Mouse (Mus musculus) limb, embryonic 15.5 days (tissue): Measurements from ENCODE around the gene Sdr39u1. TPM values are rescaled to one million over a fixed set of nuclear protein-coding genes. Genes with fewer than 3 reads are reported as not detected.
A peak's percentile ranks its signal among the peaks of the same experiment; 100 is the strongest.

Source experiments
- ATAC-seq: fragments of 200-750 bp; cut with Nextera tagmentation; 2 replicates; pipeline ENCODE4 v1.8.0; 2017; ENCODE audit warnings: low read depth, moderate TSS enrichment; ENCODE audit not compliant: insufficient number of reproducible peaks, low FRiP score, low TSS enrichment
- H3K27ac ChIP-seq: fragments of 300-500 bp; sonication (generic); 2 replicates; pipeline ENCODE4 v1.5.1; 2015; ENCODE audit warnings: moderate library complexity, mild to moderate bottlenecking, inconsistent platforms
- H3K27me3 ChIP-seq: fragments of 300-500 bp; sonication (generic); 2 replicates; pipeline ENCODE4 v1.6.1; 2015; ENCODE audit warnings: inconsistent platforms
- H3K36me3 ChIP-seq: fragments of 300-500 bp; sonication (generic); 2 replicates; pipeline ENCODE4 v1.6.1; 2015; ENCODE audit warnings: inconsistent platforms
- H3K4me1 ChIP-seq: fragments of 300-500 bp; sonication (generic); 2 replicates; pipeline ENCODE4 v1.6.1; 2015; ENCODE audit warnings: inconsistent platforms
- H3K4me2 ChIP-seq: fragments of 300-500 bp; sonication (generic); 2 replicates; pipeline ENCODE4 v1.6.1; 2015; ENCODE audit warnings: mild to moderate bottlenecking, inconsistent platforms
- H3K4me3 ChIP-seq: fragments of 300-500 bp; sonication (generic); 2 replicates; pipeline ENCODE4 v1.5.1; 2015; ENCODE audit warnings: mild to moderate bottlenecking, inconsistent platforms
- H3K9ac ChIP-seq: fragments of 300-500 bp; sonication (generic); 2 replicates; pipeline ENCODE4 v1.6.1; 2015; ENCODE audit warnings: inconsistent platforms
- H3K9me3 ChIP-seq: fragments of 300-500 bp; sonication (generic); 2 replicates; pipeline ENCODE4 v1.6.1; 2016; ENCODE audit warnings: inconsistent platforms
- WGBS: fragments of 180-500 bp; shearing (Covaris S2); methylation state at CpG from one replicate; pipeline ENCODE4 v1.1.7; 2015; 5-methylcytosine and 5-hydroxymethylcytosine counted together
- polyA plus RNA-seq: library from polyadenylated mRNA; unstranded; fragments of >200 nt; fragmentation: Nextera tagmentation; extraction: Ambion mirVana; gene quantifications from 2 replicates; pipeline ENCODE4 v1.2.1, GENCODE M21; 2015

Gene Sdr39u1
- polyA plus RNA-seq, 1 experiment from 2014 or later, result 91.0 TPM

DNA sequence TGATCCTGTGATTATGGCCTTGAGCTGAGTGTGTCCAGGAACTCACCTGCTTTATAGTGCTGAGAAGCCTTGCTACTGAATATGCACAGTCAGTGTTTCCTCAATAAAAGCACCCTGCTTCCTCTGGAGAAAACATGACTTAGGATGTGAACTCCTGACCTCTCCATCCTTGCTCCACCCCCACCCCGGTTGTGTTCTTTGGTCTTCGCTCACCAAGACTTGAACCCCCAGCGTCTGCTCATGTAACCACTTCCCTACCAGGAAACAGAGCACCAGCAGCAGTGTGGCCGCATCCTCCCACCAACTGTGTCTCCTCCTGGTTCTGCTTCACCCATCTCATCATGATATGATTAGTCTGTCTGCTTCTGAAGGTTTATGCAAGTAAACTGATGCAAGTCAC lies 13.3 kb upstream of the Sdr39u1 start:
- 38% methylated on average over 4 of the region's 4 CpGs for whole genome bisulfite sequencing
- Histone ChIP-seq H3K4me2 (no peak overlapping the region), H3K36me3 (no peaks in the 10 kb centered on the region), H3K4me1 (no peaks in the 10 kb centered on the region; the same call in 1 of the 2 replicates), H3K9ac (no peak overlapping the region), H3K27ac (no peak overlapping the region), H3K4me3 (no peak overlapping the region), H3K27me3 (no peaks in the 10 kb centered on the region), H3K9me3 (no peaks in the 10 kb centered on the region)
- ATAC-seq, result no peak

DNA sequence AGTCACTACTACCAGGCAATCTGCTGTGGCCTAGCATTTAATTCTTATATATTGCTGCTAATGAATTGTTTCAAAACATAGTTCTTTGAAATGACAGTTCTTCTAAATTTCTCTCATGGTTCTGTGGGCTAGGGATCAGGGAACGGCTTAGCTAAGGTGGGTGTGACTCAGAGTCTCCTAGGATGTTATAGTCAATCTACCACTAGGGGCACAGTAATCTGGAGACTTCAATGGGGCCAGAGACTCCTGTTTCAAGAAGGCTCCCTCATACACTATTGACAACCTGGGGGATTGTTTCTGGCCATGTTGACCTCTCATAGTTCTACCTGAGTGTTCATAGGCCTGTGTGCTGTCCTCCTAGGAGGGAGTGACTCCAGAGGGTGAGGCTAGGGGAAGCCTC lies 5.4 kb upstream of the Sdr39u1 start:
- Histone ChIP-seq H3K4me1 (peaks cover 8% of the 10 kb centered on the region; the same call in 1 of the 2 replicates), H3K27me3 (no peaks in the 10 kb centered on the region), H3K36me3 (no peaks in the 10 kb centered on the region), H3K4me3 (no peak overlapping the region), H3K9ac (no peak overlapping the region), H3K9me3 (no peaks in the 10 kb centered on the region), H3K4me2 (no peak overlapping the region), H3K27ac (no peak overlapping the region)
- WGBS, result 19% methylated on average over 1 of the region's 1 CpGs
- ATAC-seq, result no peak; the same call in 1 of the 2 replicates

GRCm38 (mm10) chr14:55900414-55900755 lies 292 bp upstream of the Sdr39u1 start:
- Histone ChIP-seq H3K27me3 (no peaks in the 10 kb centered on the region), H3K4me2 (peak overlapping the region; percentile 83), H3K9me3 (no peaks in the 10 kb centered on the region), H3K4me3 (peak overlapping the region; percentile 58), H3K27ac (peak overlapping the region; percentile 90), H3K36me3 (peaks cover 31% of the 10 kb centered on the region), H3K4me1 (peaks cover 18% of the 10 kb centered on the region), H3K9ac (peak overlapping the region; percentile 65)
- 2% methylated on average over 12 of the region's 12 CpGs for WGBS
- ATAC-seq, result no peak

- H3K9ac ChIP-seq, result no peak overlapping the region
- no peaks in the 10 kb centered on the region for H3K27me3 ChIP-seq
- peak overlapping the region; percentile 90; the same call in 1 of the 2 replicates for H3K27ac ChIP-seq
- no peak for ATAC-seq
- peak overlapping the region; percentile 58; the same call in 1 of the 2 replicates for H3K4me3 ChIP-seq
- peaks cover 45% of the 10 kb centered on the region for H3K36me3 ChIP-seq
- peak overlapping the region; percentile 83 for H3K4me2 ChIP-seq
- no peaks in the 10 kb centered on the region for H3K9me3 ChIP-seq
- peaks cover 18% of the 10 kb centered on the region for H3K4me1 ChIP-seq
- WGBS, result 84% methylated on average over 7 of the region's 7 CpGs
These were observed 1.1 kb downstream of the Sdr39u1 start for GRCm38 (mm10) chr14:55898947-55899346.

- Histone ChIP-seq H3K27ac (0 out of 2 replicates have a peak overlapping the region, but pooled peaks have one; percentile 19), H3K9ac (no peak overlapping the region), H3K4me2 (no peak overlapping the region), H3K36me3 (peaks cover 53% of the 10 kb centered on the region), H3K4me1 (peaks cover 18% of the 10 kb centered on the region), H3K4me3 (no peak overlapping the region), H3K27me3 (no peaks in the 10 kb centered on the region), H3K9me3 (no peaks in the 10 kb centered on the region)
- ATAC-seq, result no peak
- WGBS, result 92% methylated on average over 12 of the region's 12 CpGs
These were observed 2.4 kb downstream of the Sdr39u1 start for GRCm38 (mm10) chr14:55897671-55898070.

GRCm38 (mm10) chr14:55886571-55887382 lies 13.3 kb downstream of the Sdr39u1 start:
- H3K27me3 ChIP-seq, result no peaks in the 10 kb centered on the region
- no peaks in the 10 kb centered on the region for H3K9me3 ChIP-seq
- H3K36me3 ChIP-seq, result peaks cover 54% of the 10 kb centered on the region
- H3K27ac ChIP-seq, result no peak overlapping the region
- H3K4me2 ChIP-seq, result peak overlapping the region; percentile 76; the same call in 1 of the 2 replicates
- peaks cover 32% of the 10 kb centered on the region for H3K4me1 ChIP-seq
- H3K9ac ChIP-seq, result no peak overlapping the region
- WGBS, result 75% methylated on average over 24 of the region's 24 CpGs
- H3K4me3 ChIP-seq, result no peak overlapping the region; the same call in 1 of the 2 replicates
- no peak for ATAC-seq

- WGBS, result 5% methylated on average over 16 of the region's 16 CpGs
- Histone ChIP-seq H3K36me3 (peaks cover 45% of the 10 kb centered on the region), H3K4me3 (peak overlapping the region; percentile 83), H3K27me3 (no peaks in the 10 kb centered on the region), H3K27ac (peak overlapping the region; percentile 94), H3K4me1 (peaks cover 32% of the 10 kb centered on the region), H3K4me2 (peak overlapping the region; percentile 76), H3K9me3 (no peaks in the 10 kb centered on the region), H3K9ac (peak overlapping the region; percentile 83)
- no peak for ATAC-seq
These were observed 14.3 kb downstream of the Sdr39u1 start for GRCm38 (mm10) chr14:55885791-55886271.

DNA sequence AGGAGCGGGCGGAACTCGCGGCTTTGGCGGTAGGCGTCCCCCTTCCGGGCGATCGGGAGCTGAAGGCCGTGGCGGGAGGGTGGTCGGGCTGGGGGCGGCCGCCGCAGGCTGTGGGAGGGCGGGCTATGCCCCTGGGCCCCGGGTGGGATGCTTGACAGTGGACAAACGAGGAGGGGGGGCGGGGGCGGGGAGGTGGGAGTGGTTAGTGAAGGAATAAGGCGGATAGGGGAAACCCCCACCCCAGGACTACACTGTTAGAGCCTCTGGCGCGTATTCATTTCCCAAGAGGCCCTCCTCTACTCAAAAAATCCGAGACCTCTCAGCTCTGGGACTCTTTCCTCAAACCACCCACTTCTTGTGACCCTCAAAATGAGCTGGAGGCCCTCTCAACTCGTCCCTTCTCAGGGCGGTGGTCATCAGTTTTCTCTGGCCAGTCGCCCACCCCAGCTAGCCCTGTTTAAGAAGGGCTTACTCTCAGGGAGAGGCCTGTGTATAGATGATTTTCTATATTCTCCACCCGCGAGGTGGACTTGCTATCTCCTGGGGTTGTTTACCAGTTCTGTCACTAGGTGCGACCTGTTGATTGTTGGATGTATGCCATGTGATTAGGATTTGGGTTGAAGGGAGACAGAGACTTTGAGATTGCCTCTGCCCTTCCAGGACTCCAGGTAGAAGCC lies 14.8 kb downstream of the Sdr39u1 start:
- Histone ChIP-seq H3K27ac (peak overlapping the region; percentile 94), H3K9ac (peak overlapping the region; percentile 83), H3K27me3 (no peaks in the 10 kb centered on the region), H3K9me3 (no peaks in the 10 kb centered on the region), H3K4me2 (peak overlapping the region; percentile 76), H3K4me3 (peak overlapping the region; percentile 83), H3K4me1 (peaks cover 32% of the 10 kb centered on the region), H3K36me3 (peaks cover 39% of the 10 kb centered on the region)
- 1% methylated on average over 11 of the region's 30 CpGs for WGBS
- ATAC-seq, result peak; percentile 68

DNA sequence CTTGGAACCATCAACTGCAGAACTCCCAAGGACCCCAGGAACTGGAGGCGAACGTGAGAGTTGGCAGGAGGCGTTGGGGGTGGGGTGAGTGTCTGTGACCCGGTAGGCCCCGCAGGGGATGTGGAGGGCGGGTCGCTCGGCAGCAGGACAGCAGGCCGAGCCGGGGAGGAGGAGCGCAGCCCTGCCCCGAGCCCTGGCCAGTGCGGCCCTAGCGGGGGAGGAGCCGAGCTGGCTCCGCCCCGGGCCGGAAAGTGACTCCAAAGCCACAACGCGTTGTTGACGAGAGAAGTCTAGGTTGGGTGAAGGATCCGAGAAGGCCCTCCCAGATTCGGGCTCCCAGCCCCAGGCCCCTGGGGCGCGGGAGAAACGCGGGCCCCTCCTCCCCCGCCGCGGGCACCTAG lies 15.4 kb downstream of the Sdr39u1 start, which contains the start of gene Khnyn:
TSS of gene Khnyn (plus strand) at position 235 of the 401 bp plus-strand sequence.
- peaks cover 32% of the 10 kb centered on the region for H3K4me1 ChIP-seq
- H3K9me3 ChIP-seq, result no peaks in the 10 kb centered on the region
- H3K9ac ChIP-seq, result peak within 1 kb of the TSS; percentile 83
- ATAC-seq, result peak; percentile 88
- peak within 1 kb of the TSS; percentile 76 for H3K4me2 ChIP-seq
- peak within 1 kb of the TSS; percentile 83 for H3K4me3 ChIP-seq
- 0% methylated on average over 29 of the region's 30 CpGs for WGBS
- peak within 1 kb of the TSS; percentile 94 for H3K27ac ChIP-seq
- no peaks in the 10 kb centered on the region for H3K27me3 ChIP-seq
- H3K36me3 ChIP-seq, result peaks cover 34% of the 10 kb centered on the region

DNA sequence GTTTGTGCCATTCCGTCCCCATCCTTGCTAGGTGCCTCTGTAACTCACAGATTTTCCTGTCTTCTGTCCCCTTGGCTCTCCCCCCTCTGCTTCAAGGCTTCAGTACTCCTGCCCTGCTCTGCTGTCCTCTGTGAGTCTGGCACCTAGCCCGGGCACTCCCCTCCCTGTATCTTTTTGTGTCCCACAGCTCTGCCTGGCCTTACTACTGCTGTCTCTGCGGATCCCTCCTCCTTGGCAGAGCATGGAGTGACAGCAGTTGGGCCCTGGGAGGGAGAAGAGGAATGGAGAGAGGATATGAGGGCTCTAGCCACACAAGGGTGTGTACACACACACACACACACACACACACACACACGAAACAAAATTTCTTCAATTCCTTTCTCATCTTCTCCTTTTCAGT lies 15.9 kb downstream of the Sdr39u1 start, which contains the start of gene Cbln3:
TSS of gene Cbln3 (minus strand) at position 227 of the 400 bp plus-strand sequence.
- Histone ChIP-seq H3K27me3 (no peaks in the 10 kb centered on the region), H3K36me3 (peaks cover 29% of the 10 kb centered on the region), H3K9me3 (no peaks in the 10 kb centered on the region), H3K4me2 (peak within 1 kb of the TSS; percentile 76), H3K27ac (peak within 1 kb of the TSS; percentile 94), H3K4me3 (peak within 1 kb of the TSS; percentile 83), H3K4me1 (peaks cover 32% of the 10 kb centered on the region), H3K9ac (peak within 1 kb of the TSS; percentile 83)
- ATAC-seq, result peak; percentile 12; the same call in 1 of the 2 replicates
- WGBS, result 34% methylated on average over 4 of the region's 4 CpGs

- Histone ChIP-seq H3K4me1 (peaks cover 32% of the 10 kb centered on the region), H3K27me3 (no peaks in the 10 kb centered on the region), H3K9me3 (no peaks in the 10 kb centered on the region), H3K4me3 (no peak overlapping the region), H3K27ac (peak overlapping the region; percentile 94; the same call in 1 of the 2 replicates), H3K9ac (no peak overlapping the region), H3K36me3 (peaks cover 24% of the 10 kb centered on the region), H3K4me2 (no peak overlapping the region)
- 85% methylated on average over 12 of the region's 12 CpGs for WGBS
- ATAC-seq, result no peak
These were observed 16.4 kb downstream of the Sdr39u1 start for GRCm38 (mm10) chr14:55883663-55884062.
